Mouse (Mus musculus): ENCODE data around the gene Stk32b. TPM values are rescaled to one million over a fixed set of nuclear protein-coding genes. Genes with fewer than 3 reads are reported as not detected.

Gene Stk32b
- polyA plus RNA-seq (2015; fragmentation: Nextera tagmentation; extraction: Ambion mirVana), result 3.8 and 4.8 TPM in 2 replicates

DNA sequence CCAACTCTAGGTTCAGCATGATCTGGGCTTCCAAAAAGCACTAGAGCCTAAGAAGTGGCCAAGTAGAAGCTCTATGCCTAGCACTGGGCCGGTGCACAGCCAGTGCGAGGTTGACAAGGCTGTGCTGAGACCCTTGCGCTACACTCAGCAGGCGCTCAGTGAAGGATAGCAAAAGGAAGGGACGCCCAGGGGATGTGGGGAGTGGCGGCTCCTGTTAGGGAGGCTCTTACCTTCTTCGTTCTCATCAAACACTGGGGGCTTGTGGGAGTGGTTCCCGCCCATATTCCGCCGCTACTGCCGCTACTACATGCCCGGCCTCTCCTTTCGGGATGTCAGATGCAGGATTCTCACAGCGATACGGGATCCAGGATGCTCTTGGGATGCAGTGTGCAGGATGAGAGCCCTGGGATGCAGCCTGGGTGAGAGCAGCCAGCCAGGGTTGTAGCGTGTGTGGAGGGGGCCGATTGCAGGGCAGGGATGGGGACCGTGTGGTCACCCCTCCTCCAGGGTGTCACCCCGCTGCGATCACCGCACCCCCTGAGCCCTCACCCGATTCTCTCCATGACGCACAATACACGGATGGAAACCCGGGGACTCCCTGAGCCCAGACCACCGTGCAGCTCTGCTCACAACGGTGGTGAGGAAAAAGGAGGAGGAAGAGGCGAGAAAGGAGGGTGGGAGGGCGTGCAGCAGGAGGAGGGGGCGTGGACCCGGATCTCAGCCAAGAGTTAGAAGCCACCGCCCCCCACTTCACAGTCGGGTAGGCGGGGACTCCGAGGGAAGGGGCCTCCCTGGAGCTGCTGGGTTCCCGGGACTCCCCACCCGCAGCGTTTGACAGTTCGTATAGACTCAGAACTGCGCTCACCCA, at the start of gene Stk32b:
TSS of gene Stk32b (minus strand) at position 667 of the 868 bp plus-strand sequence.
- peak within 1 kb of the TSS; percentile 23; the same call in 1 of the 2 replicates for H3K9ac ChIP-seq (replicated peaks; ENCODE audit: low read length)
- no peaks in the 10 kb centered on the region for H3K4me1 ChIP-seq (ENCODE audit: insufficient read depth, low read length)
- WGBS, result under 1% methylated on average over 40 of the region's 40 CpGs
- H3K9me3 ChIP-seq (ENCODE audit: low read length), result 0 out of 2 replicates have a peak, but pooled peaks cover 5% of the 10 kb centered on the region
- peak; percentile 87 for ATAC-seq (ENCODE audit: low FRiP score, low TSS enrichment)
- H3K36me3 ChIP-seq (ENCODE audit: insufficient read depth, low read length), result no peaks in the 10 kb centered on the region
- no peak within 1 kb of the TSS for H3K27ac ChIP-seq (ENCODE audit: low read length)
- H3K27me3 ChIP-seq (ENCODE audit: insufficient read depth, low read length), result peaks cover 4% of the 10 kb centered on the region
- H3K4me3 ChIP-seq (ENCODE audit: low read length), result peak within 1 kb of the TSS; percentile 32
- H3K4me2 ChIP-seq (replicated peaks; ENCODE audit: low read depth, low read length), result peak within 1 kb of the TSS; percentile 49

DNA sequence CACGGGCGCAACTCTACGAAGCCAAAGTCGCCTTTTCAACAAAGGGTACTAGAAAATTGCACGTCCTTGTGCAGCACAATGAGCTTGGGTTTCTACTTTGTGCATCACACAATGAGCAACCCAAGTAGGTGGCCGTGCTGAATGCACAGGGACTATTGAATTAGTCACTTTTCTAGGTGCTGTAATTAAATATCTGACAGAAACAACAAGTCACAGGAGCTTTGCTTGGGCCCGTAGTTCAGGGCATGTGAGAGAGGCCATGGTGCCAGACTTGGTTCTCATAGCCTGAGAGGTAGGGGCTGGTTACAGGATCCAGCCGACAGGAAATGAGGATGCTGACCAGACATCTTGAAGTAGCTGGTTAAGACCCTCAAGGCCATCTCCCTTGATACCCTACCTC, 48.9 kb upstream of the Stk32b start:
- Histone ChIP-seq H3K4me1 (ENCODE audit: insufficient read depth, low read length) (peaks cover 15% of the 10 kb centered on the region), H3K27me3 (ENCODE audit: insufficient read depth, low read length) (0 out of 2 replicates have a peak, but pooled peaks cover 3% of the 10 kb centered on the region), H3K4me2 (replicated peaks; ENCODE audit: low read depth, low read length) (no peak overlapping the region), H3K9ac (replicated peaks; ENCODE audit: low read length) (no peak overlapping the region), H3K9me3 (ENCODE audit: low read length) (peaks cover 7% of the 10 kb centered on the region; the same call in 1 of the 2 replicates), H3K36me3 (ENCODE audit: insufficient read depth, low read length) (no peaks in the 10 kb centered on the region), H3K4me3 (ENCODE audit: low read length) (no peak overlapping the region), H3K27ac (ENCODE audit: low read length) (no peak overlapping the region)
- 37% methylated on average over 8 of the region's 8 CpGs for WGBS
- ATAC-seq (ENCODE audit: low FRiP score, low TSS enrichment), result no peak

- 89% methylated on average over 3 of the region's 3 CpGs for WGBS
- no peak for ATAC-seq (ENCODE audit: low FRiP score, low TSS enrichment)
- Histone ChIP-seq H3K27ac (ENCODE audit: low read length) (no peak overlapping the region), H3K9me3 (ENCODE audit: low read length) (peaks cover 7% of the 10 kb centered on the region; the same call in 1 of the 2 replicates), H3K4me2 (replicated peaks; ENCODE audit: low read depth, low read length) (no peak overlapping the region), H3K4me3 (ENCODE audit: low read length) (no peak overlapping the region), H3K27me3 (ENCODE audit: insufficient read depth, low read length) (no peaks in the 10 kb centered on the region), H3K9ac (replicated peaks; ENCODE audit: low read length) (no peak overlapping the region), H3K36me3 (ENCODE audit: insufficient read depth, low read length) (no peaks in the 10 kb centered on the region), H3K4me1 (ENCODE audit: insufficient read depth, low read length) (peaks cover 8% of the 10 kb centered on the region)
Measured at GRCm38 (mm10) chr5:37762046-37762445, 45.1 kb upstream of the Stk32b start.

DNA sequence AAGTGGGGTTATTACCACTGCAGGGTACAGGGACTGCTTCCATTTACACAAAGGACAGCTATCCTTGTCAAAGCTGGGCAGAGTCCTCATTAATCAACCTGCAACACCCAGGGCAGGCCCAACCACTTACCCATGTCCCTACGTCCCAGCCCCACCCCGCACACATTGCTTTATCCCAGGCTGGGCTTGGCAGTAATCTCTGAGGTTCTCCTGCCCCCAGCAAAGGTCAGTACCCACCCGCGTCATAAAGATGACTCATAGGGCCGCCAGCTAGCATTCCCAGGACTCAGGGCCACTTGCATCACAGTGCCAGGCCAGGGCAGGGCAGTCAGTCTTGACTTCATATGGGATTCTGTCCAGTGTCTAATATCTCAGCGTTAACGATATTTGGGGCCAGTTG, 36.4 kb upstream of the Stk32b start:
- H3K4me3 ChIP-seq (ENCODE audit: low read length), result no peak overlapping the region
- no peak overlapping the region for H3K4me2 ChIP-seq (replicated peaks; ENCODE audit: low read depth, low read length)
- H3K4me1 ChIP-seq (ENCODE audit: insufficient read depth, low read length), result no peaks in the 10 kb centered on the region
- no peak overlapping the region for H3K27ac ChIP-seq (ENCODE audit: low read length)
- no peaks in the 10 kb centered on the region for H3K27me3 ChIP-seq (ENCODE audit: insufficient read depth, low read length)
- no peaks in the 10 kb centered on the region for H3K9me3 ChIP-seq (ENCODE audit: low read length)
- no peak overlapping the region for H3K9ac ChIP-seq (replicated peaks; ENCODE audit: low read length)
- no peak for ATAC-seq (ENCODE audit: low FRiP score, low TSS enrichment)
- no peaks in the 10 kb centered on the region for H3K36me3 ChIP-seq (ENCODE audit: insufficient read depth, low read length)
- WGBS, result 71% methylated on average over 7 of the region's 7 CpGs

- no peaks in the 10 kb centered on the region for H3K4me1 ChIP-seq (ENCODE audit: insufficient read depth, low read length)
- no peak overlapping the region for H3K27ac ChIP-seq (ENCODE audit: low read length)
- H3K9me3 ChIP-seq (ENCODE audit: low read length), result no peaks in the 10 kb centered on the region
- no peak overlapping the region for H3K9ac ChIP-seq (replicated peaks; ENCODE audit: low read length)
- no peaks in the 10 kb centered on the region for H3K27me3 ChIP-seq (ENCODE audit: insufficient read depth, low read length)
- 61% methylated on average over 8 of the region's 8 CpGs for WGBS
- H3K4me2 ChIP-seq (replicated peaks; ENCODE audit: low read depth, low read length), result no peak overlapping the region
- H3K36me3 ChIP-seq (ENCODE audit: insufficient read depth, low read length), result no peaks in the 10 kb centered on the region
- no peak overlapping the region for H3K4me3 ChIP-seq (ENCODE audit: low read length)
- ATAC-seq (ENCODE audit: low FRiP score, low TSS enrichment), result peak; percentile 64
Measured at GRCm38 (mm10) chr5:37752027-37752967, 35.3 kb upstream of the Stk32b start.

- WGBS, result 78% methylated on average over 13 of the region's 13 CpGs
- no peak overlapping the region for H3K4me3 ChIP-seq (ENCODE audit: low read length)
- H3K36me3 ChIP-seq (ENCODE audit: insufficient read depth, low read length), result no peaks in the 10 kb centered on the region
- no peaks in the 10 kb centered on the region for H3K27me3 ChIP-seq (ENCODE audit: insufficient read depth, low read length)
- H3K9me3 ChIP-seq (ENCODE audit: low read length), result no peaks in the 10 kb centered on the region
- no peak overlapping the region for H3K9ac ChIP-seq (replicated peaks; ENCODE audit: low read length)
- ATAC-seq (ENCODE audit: low FRiP score, low TSS enrichment), result no peak
- H3K4me2 ChIP-seq (replicated peaks; ENCODE audit: low read depth, low read length), result no peak overlapping the region
- H3K4me1 ChIP-seq (ENCODE audit: insufficient read depth, low read length), result no peaks in the 10 kb centered on the region
- H3K27ac ChIP-seq (ENCODE audit: low read length), result no peak overlapping the region
Measured at GRCm38 (mm10) chr5:37743889-37744707, 27.1 kb upstream of the Stk32b start.

- peaks cover 4% of the 10 kb centered on the region for H3K4me1 ChIP-seq (ENCODE audit: insufficient read depth, low read length)
- no peak overlapping the region for H3K4me3 ChIP-seq (ENCODE audit: low read length)
- H3K4me2 ChIP-seq (replicated peaks; ENCODE audit: low read depth, low read length), result no peak overlapping the region
- WGBS, result 68% methylated on average over 7 of the region's 7 CpGs
- H3K9ac ChIP-seq (replicated peaks; ENCODE audit: low read length), result no peak overlapping the region
- H3K27ac ChIP-seq (ENCODE audit: low read length), result no peak overlapping the region
- H3K27me3 ChIP-seq (ENCODE audit: insufficient read depth, low read length), result no peaks in the 10 kb centered on the region
- ATAC-seq (ENCODE audit: low FRiP score, low TSS enrichment), result no peak
- no peaks in the 10 kb centered on the region for H3K36me3 ChIP-seq (ENCODE audit: insufficient read depth, low read length)
- H3K9me3 ChIP-seq (ENCODE audit: low read length), result no peaks in the 10 kb centered on the region; the same call in 1 of the 2 replicates
Measured at GRCm38 (mm10) chr5:37736213-37736612, 19.2 kb upstream of the Stk32b start.

DNA sequence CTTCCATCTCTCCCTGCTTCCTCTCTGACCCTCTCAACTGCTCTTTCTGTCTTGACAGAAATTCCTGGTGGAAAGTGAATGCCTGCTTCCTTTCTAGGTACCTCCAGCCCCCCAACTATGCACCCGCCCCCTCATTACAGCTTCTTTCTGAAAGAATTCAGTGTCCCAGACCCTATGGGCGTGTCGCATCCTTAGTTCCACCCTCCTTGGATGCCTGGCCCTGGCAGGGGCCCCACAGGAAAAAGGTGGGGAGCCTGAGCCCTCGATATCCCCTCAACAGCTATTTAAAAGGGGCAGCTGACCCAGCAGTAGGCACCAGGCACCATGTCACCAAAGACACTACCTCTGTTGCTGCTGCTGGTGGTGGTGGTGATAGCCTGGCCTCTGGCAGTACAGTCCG, 18.3 kb upstream of the Stk32b start, which contains the start of gene Cytl1:
TSS of gene Cytl1 (plus strand) at position 296 of the 400 bp plus-strand sequence.
- Histone ChIP-seq H3K27me3 (ENCODE audit: insufficient read depth, low read length) (no peaks in the 10 kb centered on the region), H3K9me3 (ENCODE audit: low read length) (no peaks in the 10 kb centered on the region; the same call in 1 of the 2 replicates), H3K4me3 (ENCODE audit: low read length) (no peak within 1 kb of the TSS), H3K4me2 (replicated peaks; ENCODE audit: low read depth, low read length) (no peak within 1 kb of the TSS), H3K4me1 (ENCODE audit: insufficient read depth, low read length) (peaks cover 4% of the 10 kb centered on the region), H3K9ac (replicated peaks; ENCODE audit: low read length) (no peak within 1 kb of the TSS), H3K27ac (ENCODE audit: low read length) (no peak within 1 kb of the TSS), H3K36me3 (ENCODE audit: insufficient read depth, low read length) (no peaks in the 10 kb centered on the region)
- ATAC-seq (ENCODE audit: low FRiP score, low TSS enrichment), result no peak
- WGBS, result 40% methylated on average over 5 of the region's 5 CpGs

GRCm38 (mm10) chr5:37730781-37731180, 13.8 kb upstream of the Stk32b start:
- Histone ChIP-seq H3K4me1 (ENCODE audit: insufficient read depth, low read length) (peaks cover 4% of the 10 kb centered on the region), H3K27me3 (ENCODE audit: insufficient read depth, low read length) (no peaks in the 10 kb centered on the region), H3K27ac (ENCODE audit: low read length) (no peak overlapping the region), H3K4me2 (replicated peaks; ENCODE audit: low read depth, low read length) (no peak overlapping the region), H3K9me3 (ENCODE audit: low read length) (no peaks in the 10 kb centered on the region; the same call in 1 of the 2 replicates), H3K9ac (replicated peaks; ENCODE audit: low read length) (no peak overlapping the region), H3K4me3 (ENCODE audit: low read length) (no peak overlapping the region), H3K36me3 (ENCODE audit: insufficient read depth, low read length) (no peaks in the 10 kb centered on the region)
- 84% methylated on average over 2 of the region's 2 CpGs for WGBS
- no peak for ATAC-seq (ENCODE audit: low FRiP score, low TSS enrichment)

Data from kidney, embryonic 16.5 days (tissue).